Comparison of ENCODE assay signal across 19 mouse cellular contexts in genomic region chr8:71657816-71658215, GRCm38 (mm10). TPM values are rescaled to one million over a fixed set of nuclear protein-coding genes. Genes with fewer than 3 reads are reported as not detected.
DNase-seq lines count a peak whose midpoint lies in the region; ATAC-seq and TF ChIP-seq lines count a peak whose summit lies in the region.
"Had no signal": no experiment of that assay in that cellular context is flagged by ENCODE, and none has a peak within 500 bp of the region (broad histone marks: within the 10 kb centered on the region; RNA-seq: fewer than 3 reads in every experiment).

No protein-coding gene starts in this region.

- H3K4me2 ChIP-seq in midbrain, embryonic 11.5 days: no peak overlapping the region
- H3K4me2 ChIP-seq in midbrain, embryonic 16.5 days (ENCODE audit: low read length): no peak overlapping the region
- H3K4me2 ChIP-seq: limb, embryonic 13.5 days; liver, embryonic 13.5 days; lung, embryonic 14.5 days; midbrain, embryonic 15.5 days had no signal

- H3K9ac ChIP-seq in midbrain, embryonic 11.5 days (ENCODE audit: low read length): no peak overlapping the region
- no peak overlapping the region for H3K9ac ChIP-seq in midbrain, embryonic 16.5 days (ENCODE audit: low read depth, low read length)
- no peak overlapping the region for H3K9ac ChIP-seq in MEL (ENCODE audit: control insufficient read depth, low read depth, low read length, poor library complexity, severe bottlenecking)
- H3K9ac ChIP-seq: limb, embryonic 13.5 days; liver, embryonic 13.5 days; lung, embryonic 14.5 days; midbrain, embryonic 15.5 days had no signal

- no peaks in the 10 kb centered on the region for H3K79me2 ChIP-seq in MEL (ENCODE audit: control insufficient read depth, insufficient read depth, low read length, poor library complexity)

- no peak for TF ChIP-seq CTCF in MEL (IDR thresholded peaks at IDR 0.05 in 2 of 3, conservative IDR thresholded peaks at IDR 0.05 in 1 of 3; ENCODE audit: control insufficient read depth in 1 of 3, insufficient read depth in 1 of 3, low read depth in 2 of 3, low read length in 3 of 3, poor library complexity in 1 of 3, severe bottlenecking in 1 of 3)

- WGBS in midbrain, embryonic 11.5 days: 19% methylated on average over 8 of the region's 9 CpGs
- WGBS in midbrain, embryonic 16.5 days: 33% methylated on average over 9 of the region's 9 CpGs

- H3K27ac ChIP-seq in midbrain, embryonic 11.5 days (ENCODE audit: low read depth, low read length): no peak overlapping the region
- H3K27ac ChIP-seq in midbrain, embryonic 16.5 days (ENCODE audit: low read length): no peak overlapping the region
- H3K27ac ChIP-seq in MEL (ENCODE audit: control insufficient read depth, low read depth, low read length): no peak overlapping the region
- H3K27ac ChIP-seq: heart, embryonic 10.5 days; limb, embryonic 13.5 days; liver, embryonic 13.5 days; macrophage; midbrain, embryonic 15.5 days had no signal

- ATAC-seq in cerebellum, adult (ENCODE audit: insufficient number of reproducible peaks, low FRiP score, low TSS enrichment): no peak
- ATAC-seq in midbrain, embryonic 11.5 days (ENCODE audit: low FRiP score): no peak
- no peak for ATAC-seq in midbrain, embryonic 16.5 days
- ATAC-seq in megakaryocyte progenitor cell, adult 5-6 weeks (replicated peaks; ENCODE audit: poor library complexity): peak; percentile 20; the same call in 1 of the 2 replicates
- ATAC-seq: midbrain, embryonic 15.5 days had no signal

- no peak for TF ChIP-seq EP300 in MEL (IDR thresholded peaks at IDR 0.05; ENCODE audit: low read depth in 1 of 2, low read length in 2 of 2)

- TF ChIP-seq RAD21 in MEL (IDR thresholded peaks at IDR 0.05; ENCODE audit: low read depth, low read length): no peak

- no peak for TF ChIP-seq POLR2A in MEL (IDR thresholded peaks at IDR 0.05; ENCODE audit: control insufficient read depth in 1 of 2, insufficient read depth in 1 of 2, low read depth in 1 of 2, low read length in 2 of 2, poor library complexity in 1 of 2)

- no peaks in the 10 kb centered on the region for H3K9me3 ChIP-seq in midbrain, embryonic 11.5 days (ENCODE audit: control insufficient read depth, low read length)
- no peaks in the 10 kb centered on the region for H3K9me3 ChIP-seq in midbrain, embryonic 16.5 days (replicated peaks; ENCODE audit: control insufficient read depth, low read length, poor library complexity, severe bottlenecking)
- no peaks in the 10 kb centered on the region for H3K9me3 ChIP-seq in MEL (replicated peaks; ENCODE audit: insufficient read depth, low read length)
- H3K9me3 ChIP-seq: heart, embryonic 10.5 days; limb, embryonic 13.5 days; liver, embryonic 13.5 days; midbrain, embryonic 15.5 days had no signal

- peaks cover 53% of the 10 kb centered on the region for H3K27me3 ChIP-seq in midbrain, embryonic 11.5 days (ENCODE audit: control insufficient read depth, insufficient read depth, low read length)
- peaks cover 17% of the 10 kb centered on the region; the same call in 1 of the 2 replicates for H3K27me3 ChIP-seq in midbrain, embryonic 16.5 days (ENCODE audit: control insufficient read depth, insufficient read depth, low read depth, low read length)
- no peaks in the 10 kb centered on the region; a peak in 1 of 4 replicates for H3K27me3 ChIP-seq in MEL (ENCODE audit: control insufficient read depth in 1 of 2, insufficient read depth in 2 of 2, low read length in 2 of 2)

- DNase-seq in cerebellum, adult 9-11 months: peak; percentile 54
- DNase-seq in midbrain, embryonic 11.5 days (ENCODE audit: low spot score, missing footprints): peak; percentile 72
- no peak for DNase-seq in MEL (ENCODE audit: low read depth, low spot score)
- DNase-seq in spleen, postnatal 14 days (ENCODE audit: low spot score in 2 of 2): no peak
- DNase-seq: cerebellum, adult 9-10 months; embryo, embryonic 11 days; liver, embryonic 13.5 days; lung, embryonic 14.5 days; right cerebral cortex, postnatal 4 days; thymus, postnatal 36 days had no signal

- no peak overlapping the region for H3K4me3 ChIP-seq in midbrain, embryonic 11.5 days (ENCODE audit: low read depth, low read length)
- H3K4me3 ChIP-seq in midbrain, embryonic 16.5 days (ENCODE audit: low read depth, low read length): no peak overlapping the region
- peak overlapping the region; percentile 38 to 59 for H3K4me3 ChIP-seq in MEL (ENCODE audit: control insufficient read depth in 1 of 2, insufficient read depth in 1 of 2, low read depth in 2 of 2, low read length in 2 of 2)
- H3K4me3 ChIP-seq: heart, embryonic 10.5 days; limb, embryonic 13.5 days; liver, embryonic 13.5 days; midbrain, embryonic 15.5 days had no signal

- H3K36me3 ChIP-seq in midbrain, embryonic 11.5 days (ENCODE audit: control insufficient read depth, insufficient read depth, low read length): no peaks in the 10 kb centered on the region
- peaks cover 30% of the 10 kb centered on the region for H3K36me3 ChIP-seq in midbrain, embryonic 16.5 days (ENCODE audit: control insufficient read depth, insufficient read depth, low read length)
- no peaks in the 10 kb centered on the region for H3K36me3 ChIP-seq in MEL (ENCODE audit: control insufficient read depth in 1 of 2, insufficient read depth in 2 of 2, low read length in 2 of 2)
- H3K36me3 ChIP-seq: heart, embryonic 10.5 days; limb, embryonic 13.5 days; liver, embryonic 13.5 days had no signal

- H3K4me1 ChIP-seq in midbrain, embryonic 11.5 days (ENCODE audit: control insufficient read depth, insufficient read depth, low read length): no peaks in the 10 kb centered on the region
- no peaks in the 10 kb centered on the region for H3K4me1 ChIP-seq in midbrain, embryonic 16.5 days (ENCODE audit: control insufficient read depth, insufficient read depth, low read length)
- H3K4me1 ChIP-seq in MEL (ENCODE audit: control insufficient read depth in 1 of 2, insufficient read depth in 2 of 2, low read length in 2 of 2): no peaks in the 10 kb centered on the region

TF ChIP-seq in MEL, 35 proteins besides CTCF, POLR2A, EP300 and RAD21 (continues in another document):
- TF ChIP-seq ZC3H11A (IDR thresholded peaks at IDR 0.05; ENCODE audit: low read depth, low read length): no peak
- no peak for TF ChIP-seq POLR2AphosphoS5 (IDR thresholded peaks at IDR 0.05; ENCODE audit: borderline replicate concordance, low read depth, low read length)
- TF ChIP-seq NELFE (IDR thresholded peaks at IDR 0.05; ENCODE audit: low read depth, low read length): no peak
- no peak for TF ChIP-seq MEF2A (IDR thresholded peaks at IDR 0.05; ENCODE audit: extremely low read depth, insufficient replicate concordance, low read depth, low read length, poor library complexity, severe bottlenecking)
- TF ChIP-seq SMC3 (IDR thresholded peaks at IDR 0.05; ENCODE audit: low read depth, low read length): no peak
- TF ChIP-seq HCFC1 (IDR thresholded peaks at IDR 0.05; ENCODE audit: low read depth, low read length): no peak
- no peak for TF ChIP-seq NRF1 (IDR thresholded peaks at IDR 0.05; ENCODE audit: insufficient read depth, low read depth, low read length, poor library complexity, severe bottlenecking)
- no peak for TF ChIP-seq GABPA (IDR thresholded peaks at IDR 0.05; ENCODE audit: low read depth, low read length)

RNA-seq across cellular contexts. Expression of gene Unc13a, which starts 13.7 kb away (rescaled TPM):
- polyA plus RNA-seq in midbrain, embryonic 11.5 days (2014; fragmentation: Nextera tagmentation; extraction: Ambion mirVana): 5.4 and 6.5 TPM in 2 replicates
- polyA plus RNA-seq in midbrain, embryonic 16.5 days (2015; fragmentation: Nextera tagmentation; extraction: Ambion mirVana): 23.5 and 29.0 TPM in 2 replicates
- total RNA-seq in MEL (2012; rRNA removed): 0.81 and 0.92 TPM in 2 replicates
- 1 to 10 TPM in 1 of 2 experiments, not detected in 1; 3.6 TPM for polyA plus RNA-seq in MEL (2012; ENCODE audit: insufficient read depth in 1 of 2, insufficient read length in 2 of 2, low read depth in 1 of 2, low replicate concordance in 2 of 2, missing spikeins in 1 of 2)
- 0.64 and 1.8 TPM in 2 replicates for total RNA-seq in megakaryocyte progenitor cell, adult 5-6 weeks (2015)
- 0.79 and 0.98 TPM in 2 replicates for total RNA-seq in megakaryocyte progenitor cell, adult 5-6 weeks (2017)
- total RNA-seq: gastrocnemius, adult 18-20 months had no signal

RNA-seq across cellular contexts. Expression of gene Jak3, which starts 18.3 kb away (rescaled TPM):
- polyA plus RNA-seq in midbrain, embryonic 11.5 days (2014; fragmentation: Nextera tagmentation; extraction: Ambion mirVana): 1.3 and 1.7 TPM in 2 replicates
- polyA plus RNA-seq in midbrain, embryonic 16.5 days (2015; fragmentation: Nextera tagmentation; extraction: Ambion mirVana): 4.7 and 5.4 TPM in 2 replicates
- total RNA-seq in MEL (2012; rRNA removed): 4.2 and 5.1 TPM in 2 replicates
- 10 to 100 TPM in 1 of 2 experiments, not detected in 1; 12.4 TPM for polyA plus RNA-seq in MEL (2012; ENCODE audit: insufficient read depth in 1 of 2, insufficient read length in 2 of 2, low read depth in 1 of 2, low replicate concordance in 2 of 2, missing spikeins in 1 of 2)
- 9.3 and 11.8 TPM in 2 replicates for total RNA-seq in megakaryocyte progenitor cell, adult 5-6 weeks (2015)
- 7.7 and 9.9 TPM in 2 replicates for total RNA-seq in megakaryocyte progenitor cell, adult 5-6 weeks (2017)

RNA-seq across cellular contexts. Expression of gene Insl3, which starts 31.2 kb away (rescaled TPM):
- polyA plus RNA-seq in midbrain, embryonic 11.5 days (2014; fragmentation: Nextera tagmentation; extraction: Ambion mirVana): 0.44 and 0.48 TPM in 2 replicates
- polyA plus RNA-seq in midbrain, embryonic 16.5 days (2015; fragmentation: Nextera tagmentation; extraction: Ambion mirVana): 1.4 TPM in 1 of 2 replicates, not detected in the other
- 0.54 and 0.69 TPM in 2 replicates for total RNA-seq in MEL (2012; rRNA removed)
- 1 to 10 TPM in 1 of 2 experiments, not detected in 1; 4.4 TPM for polyA plus RNA-seq in MEL (2012; ENCODE audit: insufficient read depth in 1 of 2, insufficient read length in 2 of 2, low read depth in 1 of 2, low replicate concordance in 2 of 2, missing spikeins in 1 of 2)
- 7.1 and 7.2 TPM in 2 replicates for total RNA-seq in megakaryocyte progenitor cell, adult 5-6 weeks (2015)
- total RNA-seq in megakaryocyte progenitor cell, adult 5-6 weeks (2017): 1.2 and 1.8 TPM in 2 replicates
- polyA plus RNA-seq: forebrain, embryonic 11.5 days had no signal

RNA-seq across cellular contexts. Expression of gene B3gnt3, which starts 43.8 kb away (rescaled TPM):
- 0.38 and 0.63 TPM in 2 replicates for polyA plus RNA-seq in midbrain, embryonic 11.5 days (2014; fragmentation: Nextera tagmentation; extraction: Ambion mirVana)
- polyA plus RNA-seq in midbrain, embryonic 16.5 days (2015; fragmentation: Nextera tagmentation; extraction: Ambion mirVana): 0.20 and 0.50 TPM in 2 replicates
- total RNA-seq in MEL (2012; rRNA removed): 0.10 and 0.19 TPM in 2 replicates
- polyA plus RNA-seq in MEL (2012; ENCODE audit: insufficient read depth in 1 of 2, insufficient read length in 2 of 2, low read depth in 1 of 2, low replicate concordance in 2 of 2, missing spikeins in 1 of 2): under 1 TPM in 1 of 2 experiments, not detected in 1; 0.84 TPM
- total RNA-seq in megakaryocyte progenitor cell, adult 5-6 weeks (2015): 0.15 and 0.54 TPM in 2 replicates
- 0.12 and 0.34 TPM in 2 replicates for total RNA-seq in megakaryocyte progenitor cell, adult 5-6 weeks (2017)

RNA-seq across cellular contexts. Expression of gene Colgalt1, which starts 47.0 kb away (rescaled TPM):
- polyA plus RNA-seq in midbrain, embryonic 11.5 days (2014; fragmentation: Nextera tagmentation; extraction: Ambion mirVana): 39.5 and 42.8 TPM in 2 replicates
- polyA plus RNA-seq in midbrain, embryonic 16.5 days (2015; fragmentation: Nextera tagmentation; extraction: Ambion mirVana): 68.8 and 70.8 TPM in 2 replicates
- 37.8 and 50.9 TPM in 2 replicates for total RNA-seq in MEL (2012; rRNA removed)
- 100 to 1,000 TPM in 1 of 2 experiments, 10 to 100 TPM in 1; 59.0 to 102 TPM for polyA plus RNA-seq in MEL (2012; ENCODE audit: insufficient read depth in 1 of 2, insufficient read length in 2 of 2, low read depth in 1 of 2, low replicate concordance in 2 of 2, missing spikeins in 1 of 2)
- 54.0 and 63.0 TPM in 2 replicates for total RNA-seq in megakaryocyte progenitor cell, adult 5-6 weeks (2015)
- total RNA-seq in megakaryocyte progenitor cell, adult 5-6 weeks (2017): 62.0 and 67.2 TPM in 2 replicates

Comparison
In these comparisons a context has a peak if more than half of its experiments do, and no peak if none do; other contexts are left out.
1. DNase-seq: peak in cerebellum, adult 9-11 months (single experiment) and midbrain, embryonic 11.5 days (single experiment); none in MEL (single experiment) and spleen, postnatal 14 days (0 of 2).
2. H3K4me3 ChIP-seq: peak in MEL (2 of 2); none in midbrain, embryonic 11.5 days (single experiment) and midbrain, embryonic 16.5 days (single experiment).